Comparison of ENCODE assay signal across 10 mouse cellular contexts in the genomic region with DNA sequence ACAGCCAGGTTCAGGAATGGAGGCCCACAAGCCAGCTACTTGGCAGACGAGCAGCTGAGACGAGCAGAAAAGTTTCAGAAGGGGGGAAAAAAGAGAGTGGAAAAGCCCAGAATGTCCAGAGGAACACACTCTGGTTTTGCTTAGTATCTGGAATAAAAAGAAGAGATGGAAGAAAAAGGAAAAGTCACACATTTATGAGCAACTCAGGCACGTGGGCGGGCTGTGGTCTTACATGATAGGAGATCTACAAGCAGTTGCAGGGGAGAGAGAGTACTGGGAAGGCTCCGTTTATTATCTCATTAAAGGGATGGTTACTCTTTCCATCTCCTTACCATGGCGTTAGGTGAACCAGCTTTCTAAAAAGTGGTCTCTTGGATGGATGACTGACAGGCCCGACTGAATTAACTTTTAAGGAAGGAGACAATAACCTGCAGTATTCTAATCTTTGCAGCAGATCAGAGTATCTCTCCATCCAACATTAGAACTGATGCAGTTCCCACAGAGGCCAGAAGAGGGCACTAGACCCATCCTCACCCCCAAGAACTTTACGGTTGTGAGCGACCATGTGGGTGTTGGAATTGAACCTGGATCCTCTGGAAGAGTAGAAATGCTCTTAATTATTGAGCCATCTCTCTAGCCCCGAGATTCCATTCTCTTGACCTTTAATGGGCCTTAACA. TPM values are rescaled to one million over a fixed set of nuclear protein-coding genes. Genes with fewer than 3 reads are reported as not detected.
A peak's percentile ranks its signal among the peaks of the same experiment; 100 is the strongest.
DNase-seq lines count a peak whose midpoint lies in the region; ATAC-seq lines count a peak whose summit lies in the region.
"Had no signal": no experiment of that assay in that cellular context is flagged by ENCODE, and none has a peak within 500 bp of the region (broad histone marks: within the 10 kb centered on the region; RNA-seq: fewer than 3 reads in every experiment).

No protein-coding gene starts in this region.

- no peak overlapping the region for H3K4me3 ChIP-seq in midbrain, embryonic 14.5 days (replicated peaks; ENCODE audit: low read depth, low read length)
- H3K4me3 ChIP-seq in midbrain, embryonic 13.5 days (replicated peaks), result no peak overlapping the region
- H3K4me3 ChIP-seq: embryonic facial prominence, embryonic 13.5 days; limb, embryonic 12.5 days had no signal

- peaks cover 10% of the 10 kb centered on the region for H3K4me1 ChIP-seq in midbrain, embryonic 14.5 days (ENCODE audit: control insufficient read depth, insufficient read depth, low read length)
- H3K4me1 ChIP-seq in midbrain, embryonic 13.5 days (replicated peaks), result peaks cover 18% of the 10 kb centered on the region

- H3K36me3 ChIP-seq in midbrain, embryonic 14.5 days (ENCODE audit: control insufficient read depth, insufficient read depth, low read length), result no peaks in the 10 kb centered on the region
- no peaks in the 10 kb centered on the region for H3K36me3 ChIP-seq in midbrain, embryonic 13.5 days
- H3K36me3 ChIP-seq: embryonic facial prominence, embryonic 13.5 days; limb, embryonic 12.5 days had no signal

- DNase-seq in gastrocnemius, postnatal 10 days, result peak; percentile 58
- DNase-seq in gastrocnemius, postnatal 4 days (ENCODE audit: low spot score in 2 of 2), result no peak
- DNase-seq in midbrain, embryonic 14.5 days, result peak; percentile 49
- peak; percentile 49 to 65 for DNase-seq in adrenal gland, adult 18-20 months (ENCODE audit: low spot score in 2 of 2)
- DNase-seq in gastrocnemius, postnatal 14 days, result peak; percentile 33
- peak; percentile 68 for DNase-seq in thymus, postnatal 14 days

- 69% methylated on average over 10 of the region's 10 CpGs for WGBS in midbrain, embryonic 14.5 days
- 66% methylated on average over 10 of the region's 10 CpGs for WGBS in midbrain, embryonic 13.5 days

- H3K4me2 ChIP-seq in midbrain, embryonic 14.5 days (ENCODE audit: low read length), result no peak overlapping the region
- no peak overlapping the region for H3K4me2 ChIP-seq in midbrain, embryonic 13.5 days (replicated peaks)
- H3K4me2 ChIP-seq: embryonic facial prominence, embryonic 13.5 days; limb, embryonic 12.5 days had no signal

- no peak overlapping the region for H3K9ac ChIP-seq in midbrain, embryonic 14.5 days (replicated peaks; ENCODE audit: low read length)
- no peak overlapping the region for H3K9ac ChIP-seq in midbrain, embryonic 13.5 days (replicated peaks)
- H3K9ac ChIP-seq: embryonic facial prominence, embryonic 13.5 days; limb, embryonic 12.5 days had no signal

- H3K27ac ChIP-seq in midbrain, embryonic 14.5 days (replicated peaks; ENCODE audit: low read depth, low read length), result no peak overlapping the region
- H3K27ac ChIP-seq in midbrain, embryonic 13.5 days, result no peak overlapping the region
- H3K27ac ChIP-seq: embryonic facial prominence, embryonic 13.5 days had no signal

- intact Hi-C loops in gastrocnemius, postnatal 14 days (cut with DNase I; ENCODE audit: low total_unique reads), result no loop called here

- no peaks in the 10 kb centered on the region for H3K27me3 ChIP-seq in midbrain, embryonic 14.5 days (ENCODE audit: control insufficient read depth, insufficient read depth, low read length)
- no peaks in the 10 kb centered on the region for H3K27me3 ChIP-seq in midbrain, embryonic 13.5 days
- H3K27me3 ChIP-seq: embryonic facial prominence, embryonic 13.5 days; limb, embryonic 12.5 days had no signal

- no peak for ATAC-seq in midbrain, embryonic 14.5 days (ENCODE audit: low FRiP score, low TSS enrichment)
- ATAC-seq in midbrain, embryonic 13.5 days, result no peak
- ATAC-seq in megakaryocyte, adult 5-6 weeks (ENCODE audit: poor library complexity, severe bottlenecking), result peak; percentile 76

- H3K9me3 ChIP-seq in midbrain, embryonic 14.5 days (ENCODE audit: control insufficient read depth, low read length), result no peaks in the 10 kb centered on the region
- no peaks in the 10 kb centered on the region for H3K9me3 ChIP-seq in midbrain, embryonic 13.5 days
- H3K9me3 ChIP-seq: embryonic facial prominence, embryonic 13.5 days; limb, embryonic 12.5 days had no signal

RNA-seq across cellular contexts. Expression of a gene that starts 25.7 kb away (rescaled TPM):
- total RNA-seq in gastrocnemius, postnatal 10 days (2021), result 10 to 100 TPM; 72.3 to 89.0 TPM
- 100 to 1,000 TPM; 117 to 127 TPM for total RNA-seq in gastrocnemius, postnatal 4 days (2021)
- 183 and 222 TPM in 2 replicates for polyA plus RNA-seq in midbrain, embryonic 14.5 days (2014; fragmentation: Nextera tagmentation; extraction: Ambion mirVana)
- 149 and 153 TPM in 2 replicates for polyA plus RNA-seq in midbrain, embryonic 13.5 days (2015; fragmentation: Nextera tagmentation; extraction: Ambion mirVana)
- total RNA-seq in adrenal gland, adult 18-20 months (2021), result 100 to 1,000 TPM; 178 to 179 TPM
- 10 to 100 TPM; 52.1 to 58.4 TPM for total RNA-seq in gastrocnemius, postnatal 14 days (2021)
- total RNA-seq in megakaryocyte, adult 5-6 weeks (2015), result 111 and 115 TPM in 2 replicates
- 47.1 and 49.6 TPM in 2 replicates for total RNA-seq in megakaryocyte, adult 5-6 weeks (2017)

Comparison
In these comparisons a context has a peak if more than half of its experiments do, and no peak if none do; other contexts are left out.
1. DNase-seq: peak in gastrocnemius, postnatal 10 days (single experiment), midbrain, embryonic 14.5 days (single experiment), adrenal gland, adult 18-20 months (2 of 2), gastrocnemius, postnatal 14 days (single experiment) and thymus, postnatal 14 days (single experiment); none in gastrocnemius, postnatal 4 days (0 of 2).